Mouse (Mus musculus) liver, embryonic 14.5 days (tissue): ENCODE results near the gene Tomm22. TPM values are rescaled to one million over a fixed set of nuclear protein-coding genes. Genes with fewer than 3 reads are reported as not detected.

Source experiments
- ATAC-seq: fragments of 200-750 bp; cut with Nextera tagmentation; 2 replicates; pipeline ENCODE4 v1.8.0; 2017; ENCODE audit warnings: moderate number of reproducible peaks, mild to moderate bottlenecking, moderate library complexity; ENCODE audit not compliant: insufficient read depth
- DNase-seq, 3 experiments: peaks; one replicate each; pipeline ENCODE4 v3.0.0-alpha.2; 2012 to 2013; ENCODE audit warnings: low read depth in 3 of 3, low spot score in 3 of 3
- H3K27ac ChIP-seq: fragments of 300-500 bp; sonication (generic); 2 replicates; pipeline ENCODE4 v1.5.1; 2014; ENCODE audit warnings: moderate library complexity, mild to moderate bottlenecking, control low read depth, inconsistent platforms
- H3K27me3 ChIP-seq: fragments of 300-500 bp; sonication (generic); 2 replicates; pipeline ENCODE4 v1.6.1; 2014; ENCODE audit warnings: mild to moderate bottlenecking, low read length, moderate library complexity; ENCODE audit not compliant: control insufficient read depth, insufficient read depth
- H3K36me3 ChIP-seq: fragments of 300-500 bp; sonication (generic); replicated peaks from 2 replicates; pipeline ENCODE4 v1.6.1; 2014; ENCODE audit warnings: low read depth; ENCODE audit not compliant: control insufficient read depth, insufficient read depth
- H3K4me1 ChIP-seq, 2 experiments: fragments of 200-500 bp in 1 of 2; fragments of 300-500 bp in 1 of 2; sonication (generic) in 1 of 2; replicated peaks; 2 replicates each; pipeline ENCODE4 v1.6.1; 2012 to 2014; ENCODE audit warnings: antibody characterized with exemption in 1 of 2, inconsistent platforms in 1 of 2, low read length in 1 of 2; ENCODE audit not compliant: control insufficient read depth in 2 of 2, insufficient read depth in 2 of 2
- H3K4me2 ChIP-seq: fragments of 300-500 bp; sonication (generic); 2 replicates; pipeline ENCODE4 v1.6.1; 2014; ENCODE audit warnings: low read depth, mild to moderate bottlenecking, control low read depth, moderate library complexity
- H3K4me3 ChIP-seq, 2 experiments: fragments of 200-500 bp in 1 of 2; fragments of 300-500 bp in 1 of 2; sonication (generic) in 1 of 2; 2 replicates each; pipeline ENCODE4 v1.5.1; 2012 to 2014; ENCODE audit warnings: low read depth in 2 of 2, low read length in 2 of 2, mild to moderate bottlenecking in 2 of 2, control low read depth in 1 of 2, inconsistent platforms in 1 of 2, moderate library complexity in 1 of 2; ENCODE audit not compliant: insufficient read depth in 1 of 2
- H3K9ac ChIP-seq: fragments of 300-500 bp; sonication (generic); replicated peaks from 2 replicates; pipeline ENCODE4 v1.6.1; 2014; ENCODE audit warnings: mild to moderate bottlenecking, control low read depth, moderate library complexity
- H3K9me3 ChIP-seq: fragments of 300-500 bp; sonication (generic); 2 replicates; pipeline ENCODE4 v1.6.1; 2016; ENCODE audit warnings: low read length, mixed read lengths; ENCODE audit not compliant: control insufficient read depth
- CTCF ChIP-seq: IDR thresholded peaks from 2 replicates; pipeline ENCODE4 v1.5.1; 2016; ENCODE audit warnings: antibody characterized with exemption, low read depth, control low read depth
- EP300 ChIP-seq: IDR thresholded peaks from 2 replicates; pipeline ENCODE4 v1.6.1; 2016; ENCODE audit warnings: antibody characterized with exemption, low read depth
- WGBS: fragments of 180-500 bp; shearing (Covaris S2); extraction: QIAGEN DNeasy Blood & Tissue Kit; methylation state at CpG from one replicate; pipeline ENCODE4 v1.1.7; 2014; ENCODE audit not compliant: insufficient replicate concordance; 5-methylcytosine and 5-hydroxymethylcytosine counted together
- polyA plus RNA-seq, 2 experiments: library from polyadenylated mRNA; depleted of rRNA in 1 of 2; stranded (reverse) in 1 of 2; unstranded in 1 of 2; fragments of >200 nt; fragmentation: Nextera tagmentation in 1 of 2; extraction: Ambion mirVana in 1 of 2; gene quantifications; 2 replicates each; pipeline versions ENCODE4 v1.2.1 to v1.2.3; 2012 to 2014

Gene Tomm22
- polyA plus RNA-seq, 2 experiments = 58.4 to 142 TPM

DNA sequence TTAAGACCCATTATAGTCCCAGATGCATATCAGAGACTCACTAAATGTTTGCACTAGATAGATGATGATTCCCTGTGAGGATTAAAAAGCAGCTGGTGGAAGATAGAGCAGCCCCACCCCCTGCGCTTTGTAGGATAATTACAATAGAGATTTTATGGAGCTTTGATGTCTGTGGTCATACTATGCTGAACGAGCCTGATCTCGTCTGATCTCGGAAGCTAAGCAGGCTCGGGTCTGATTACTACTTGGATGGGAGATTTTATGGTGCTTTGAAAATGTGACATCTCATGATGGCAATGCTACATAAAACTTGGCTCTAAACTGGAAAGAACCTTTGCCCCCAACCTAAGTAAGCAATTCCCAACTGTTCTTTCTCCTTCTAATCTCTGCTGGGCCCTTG, 21.7 kb downstream of the Tomm22 start:
- TF ChIP-seq CTCF = no peak
- TF ChIP-seq EP300 = no peak
- DNase-seq (no peak), ATAC-seq (no peak)
- H3K4me3 ChIP-seq = peak overlapping the region; percentile 45 to 94
- H3K4me1 ChIP-seq = peaks cover 63 to 69% of the 10 kb centered on the region in 2 experiments
- WGBS = 48% methylated on average over 5 of the region's 5 CpGs
- H3K27me3 ChIP-seq = no peaks in the 10 kb centered on the region
- H3K4me2 ChIP-seq = peak overlapping the region; percentile 95
- peak overlapping the region; percentile 94 for H3K9ac ChIP-seq
- no peaks in the 10 kb centered on the region for H3K9me3 ChIP-seq
- H3K36me3 ChIP-seq = peaks cover 15% of the 10 kb centered on the region
- peak overlapping the region; percentile 88 for H3K27ac ChIP-seq

DNA sequence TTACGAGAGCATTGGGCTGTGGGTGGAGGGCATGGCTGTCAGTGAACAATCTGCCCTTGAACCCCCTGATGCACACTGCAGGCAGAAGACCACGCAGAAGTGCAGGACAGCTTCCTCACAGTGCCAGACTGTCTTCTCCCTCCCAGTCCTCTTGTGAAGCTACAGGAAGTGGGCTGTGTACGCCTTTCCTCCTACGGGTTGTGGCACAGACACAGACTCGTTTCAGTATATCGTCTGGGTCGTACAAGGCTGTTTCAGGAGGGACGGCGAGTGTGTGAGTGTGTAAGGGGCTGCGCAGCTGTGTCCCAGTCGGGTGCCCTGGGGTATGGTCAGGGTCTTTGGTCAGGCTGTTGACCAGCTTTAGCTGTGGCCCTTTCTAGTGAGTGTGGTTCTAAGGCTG, 23.1 kb downstream of the Tomm22 start:
- Histone ChIP-seq H3K36me3 (peaks cover 19% of the 10 kb centered on the region), H3K4me1 (peaks cover 60 to 72% of the 10 kb centered on the region in 2 experiments), H3K27ac (peak overlapping the region; percentile 88), H3K9me3 (no peaks in the 10 kb centered on the region), H3K4me2 (peak overlapping the region; percentile 95), H3K9ac (peak overlapping the region; percentile 94), H3K27me3 (no peaks in the 10 kb centered on the region), H3K4me3 (peak overlapping the region; percentile 57 to 94)
- no peak for DNase-seq
- no peak for ATAC-seq
- 12% methylated on average over 11 of the region's 11 CpGs for WGBS
- no peak for TF ChIP-seq CTCF
- no peak for TF ChIP-seq EP300

- H3K27ac ChIP-seq = peak overlapping the region; percentile 88
- peak overlapping the region; percentile 57 to 94 for H3K4me3 ChIP-seq
- TF ChIP-seq CTCF (no peak), EP300 (peak; percentile 71)
- peak; percentile 16; the same call in 1 of the 2 replicates for ATAC-seq
- H3K27me3 ChIP-seq = no peaks in the 10 kb centered on the region
- H3K36me3 ChIP-seq = peaks cover 22% of the 10 kb centered on the region
- H3K9me3 ChIP-seq = no peaks in the 10 kb centered on the region
- peak overlapping the region; percentile 95 for H3K4me2 ChIP-seq
- 12% methylated on average over 4 of the region's 4 CpGs for whole genome bisulfite sequencing
- peak overlapping the region; percentile 94 for H3K9ac ChIP-seq
- DNase-seq = peak; percentile 68 to 80 (median 77)
- peaks cover 54 to 68% of the 10 kb centered on the region in 2 experiments for H3K4me1 ChIP-seq
These were observed 23.9 kb downstream of the Tomm22 start for GRCm38 (mm10) chr15:79694512-79694911.

DNA sequence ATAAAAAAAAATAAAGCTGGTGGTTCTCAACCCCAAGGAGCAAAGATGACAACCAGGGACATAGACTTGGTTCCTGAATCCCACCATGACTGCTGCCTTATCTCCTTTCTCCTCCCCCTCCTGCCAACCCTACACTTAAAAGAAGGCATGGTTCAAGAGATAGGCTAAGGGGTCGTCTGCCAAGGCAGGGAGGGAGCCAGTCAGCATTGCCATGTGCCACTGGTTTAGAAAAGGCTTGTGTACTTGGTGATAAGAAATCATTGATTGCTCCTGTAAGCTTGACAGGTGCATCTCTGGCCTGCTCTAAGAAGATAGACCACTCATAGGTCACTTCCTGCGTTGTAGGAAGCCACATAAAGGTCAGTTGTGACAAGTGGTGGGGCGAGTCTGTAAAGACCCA, 24.9 kb downstream of the Tomm22 start:
- H3K4me1 ChIP-seq = peaks cover 51 to 62% of the 10 kb centered on the region in 2 experiments
- peak; percentile 44 for ATAC-seq

GRCm38 (mm10) chr15:79696508-79696907, 25.8 kb downstream of the Tomm22 start:
- Histone ChIP-seq H3K27ac (no peak overlapping the region; the same call in 1 of the 2 replicates), H3K36me3 (peaks cover 22% of the 10 kb centered on the region), H3K9ac (peak overlapping the region; percentile 18; the same call in 1 of the 2 replicates), H3K4me3 (no peak overlapping the region), H3K4me1 (peaks cover 51 to 62% of the 10 kb centered on the region in 2 experiments), H3K4me2 (peak overlapping the region; percentile 95), H3K27me3 (no peaks in the 10 kb centered on the region), H3K9me3 (no peaks in the 10 kb centered on the region)
- TF ChIP-seq EP300 = no peak
- no peak for TF ChIP-seq CTCF
- DNase-seq (no peak), ATAC-seq (no peak)
- 96% methylated on average over 2 of the region's 2 CpGs for WGBS

More for the DNA sequence above, 24.9 kb downstream of the Tomm22 start:
- Histone ChIP-seq H3K4me3 (peak overlapping the region in 1 of 2 experiments; percentile 94; a peak in 1 of 4 replicates), H3K9ac (peak overlapping the region; percentile 51), H3K9me3 (no peaks in the 10 kb centered on the region), H3K36me3 (peaks cover 22% of the 10 kb centered on the region), H3K27ac (peak overlapping the region; percentile 88), H3K27me3 (no peaks in the 10 kb centered on the region), H3K4me2 (peak overlapping the region; percentile 95)
- 10% methylated on average over 3 of the region's 3 CpGs for WGBS
- TF ChIP-seq CTCF = no peak
- peak; percentile 86 for TF ChIP-seq EP300
- peak in 2 of 3 experiments; percentile 66 to 68 for DNase-seq
